Mouse (Mus musculus) myocyte (in vitro differentiated cells): Measurements from ENCODE around the gene Zfp213. TPM values are rescaled to one million over a fixed set of nuclear protein-coding genes. Genes with fewer than 3 reads are reported as not detected.
"Not testable (repeated sequence)": the region's sequence is repeated elsewhere in the genome, so short reads cannot be mapped to it uniquely, and the experiment has no call there.

ENCODE experiments used
- H3K27me3 ChIP-seq: one replicate; pipeline ENCODE4 v1.6.1; 2011; ENCODE audit not compliant: control insufficient read depth, insufficient read depth, insufficient read length
- H3K36me3 ChIP-seq: one replicate; pipeline ENCODE4 v1.6.1; 2011; ENCODE audit not compliant: control insufficient read depth, insufficient read depth
- H3K4me2 ChIP-seq: one replicate; pipeline ENCODE4 v1.6.1; 2011; ENCODE audit warnings: low read depth, control low read depth
- H3K4me3 ChIP-seq: one replicate; pipeline ENCODE4 v1.5.1; 2011; ENCODE audit warnings: mild to moderate bottlenecking, control low read depth, moderate library complexity
- H3K79me2 ChIP-seq: one replicate; pipeline ENCODE4 v1.6.1; 2011; ENCODE audit not compliant: control insufficient read depth, insufficient read depth
- H3ac ChIP-seq: one replicate; pipeline ENCODE4 v1.6.1; 2011; ENCODE audit not compliant: control insufficient read depth, insufficient read length
- CEBPB ChIP-seq: IDR thresholded peaks from 2 replicates; pipeline ENCODE4 v1.6.1; 2011; ENCODE audit warnings: mild to moderate bottlenecking, moderate library complexity; ENCODE audit not compliant: poor library complexity, insufficient read depth, severe bottlenecking
- E2F4 ChIP-seq: IDR thresholded peaks from one replicate; pipeline ENCODE4 v1.6.1; 2011; ENCODE audit warnings: mild to moderate bottlenecking, control low read depth, moderate library complexity; ENCODE audit not compliant: insufficient read depth
- MAX ChIP-seq: IDR thresholded peaks from one replicate; pipeline ENCODE4 v1.6.1; 2011; ENCODE audit warnings: low read depth, mild to moderate bottlenecking, control low read depth
- MYOD1 ChIP-seq, 3 experiments: IDR thresholded peaks; one replicate each; pipeline ENCODE4 v1.6.1; 2011; ENCODE audit warnings: control low read depth in 2 of 3, low read depth in 2 of 3, mild to moderate bottlenecking in 2 of 3, moderate library complexity in 1 of 3; ENCODE audit not compliant: insufficient read length in 2 of 3, control insufficient read depth in 1 of 3
- MYOG ChIP-seq, 3 experiments: IDR thresholded peaks; one replicate each; pipeline ENCODE4 v1.6.1; 2011; ENCODE audit warnings: control low read depth in 2 of 3, low read depth in 2 of 3, mild to moderate bottlenecking in 2 of 3; ENCODE audit not compliant: insufficient read length in 2 of 3, control insufficient read depth in 1 of 3, insufficient read depth in 1 of 3
- POLR2A ChIP-seq: IDR thresholded peaks from one replicate; pipeline ENCODE4 v1.6.1; 2011; ENCODE audit warnings: low read depth, mild to moderate bottlenecking, control low read depth, moderate library complexity; ENCODE audit not compliant: insufficient read length
- POLR2AphosphoS2 ChIP-seq: IDR thresholded peaks from one replicate; pipeline ENCODE4 v1.6.1; 2011; ENCODE audit warnings: low read depth, control low read depth; ENCODE audit not compliant: insufficient read length
- REST ChIP-seq: IDR thresholded peaks from one replicate; pipeline ENCODE4 v1.6.1; 2011; ENCODE audit warnings: mild to moderate bottlenecking, control low read depth, moderate library complexity; ENCODE audit not compliant: insufficient read depth, insufficient read length
- SRF ChIP-seq: IDR thresholded peaks from one replicate; pipeline ENCODE4 v1.6.1; 2011; ENCODE audit warnings: low read depth; ENCODE audit not compliant: control insufficient read depth, insufficient read length
- TCF12 ChIP-seq: IDR thresholded peaks from one replicate; pipeline ENCODE4 v1.6.1; 2011; ENCODE audit warnings: mild to moderate bottlenecking, control low read depth; ENCODE audit not compliant: poor library complexity, insufficient read depth, severe bottlenecking
- TCF3 ChIP-seq: IDR thresholded peaks from one replicate; pipeline ENCODE4 v1.6.1; 2011; ENCODE audit warnings: low read depth, control low read depth; ENCODE audit not compliant: insufficient read length
- USF1 ChIP-seq: IDR thresholded peaks from one replicate; pipeline ENCODE4 v1.6.1; 2011; ENCODE audit warnings: low read depth, mild to moderate bottlenecking, control low read depth, moderate library complexity
- polyA plus RNA-seq: library from polyadenylated mRNA; unstranded; fragments of >200 nt; fragmentation: generic; extraction: Trizol; gene quantifications from one replicate; pipeline ENCODE4 v1.2.1, GENCODE M21; 2012; ENCODE audit warnings: missing spikeins

Zfp213 gene
- polyA plus RNA-seq, 1 experiment, result 9.9 TPM

- peak overlapping the region; percentile 73 for H3K4me2 ChIP-seq
- H3K79me2 ChIP-seq, result no peaks in the 10 kb centered on the region
- H3K4me3 ChIP-seq, result peak overlapping the region; percentile 20
- H3K27me3 ChIP-seq, result no peaks in the 10 kb centered on the region
- TF ChIP-seq REST (no peak), E2F4 (no peak), MAX (no peak), MYOD1 (IDR thresholded peaks at IDR 0.05; ENCODE audit: control insufficient read depth in 1 of 3, insufficient read length in 2 of 3, low read depth in 2 of 3) (peak in 1 of 3 experiments; percentile 15), SRF (no peak), POLR2A (no peak), CEBPB (no peak), TCF12 (no peak), USF1 (no peak), POLR2AphosphoS2 (no peak), MYOG (IDR thresholded peaks at IDR 0.05; ENCODE audit: control insufficient read depth in 1 of 3, insufficient read depth in 1 of 3, insufficient read length in 2 of 3, low read depth in 2 of 3) (peak in 2 of 3 experiments; percentile 10 to 36), TCF3 (no peak)
- H3ac ChIP-seq, result no peak overlapping the region
- H3K36me3 ChIP-seq, result no peaks in the 10 kb centered on the region
Measured at GRCm38 (mm10) chr17:23537554-23538255, 26.3 kb downstream of the Zfp213 start.

GRCm38 (mm10) chr17:23535046-23535788 lies 28.8 kb downstream of the Zfp213 start:
- peak overlapping the region; percentile 74 for H3K4me2 ChIP-seq
- not testable (repeated sequence) for H3K4me3 ChIP-seq, H3K36me3 ChIP-seq, H3ac ChIP-seq, H3K27me3 ChIP-seq, H3K79me2 ChIP-seq

- H3K27me3 ChIP-seq, H3K79me2 ChIP-seq, H3K36me3 ChIP-seq, H3K4me3 ChIP-seq, H3ac ChIP-seq: not testable (repeated sequence)
- peak overlapping the region; percentile 74 for H3K4me2 ChIP-seq
Measured at GRCm38 (mm10) chr17:23533591-23534490, 30.2 kb downstream of the Zfp213 start.

- H3K79me2 ChIP-seq, H3K4me2 ChIP-seq, H3ac ChIP-seq, H3K4me3 ChIP-seq, H3K27me3 ChIP-seq, H3K36me3 ChIP-seq: not testable (repeated sequence)
Measured at GRCm38 (mm10) chr17:23531408-23531807, 32.6 kb downstream of the Zfp213 start.

- not testable (repeated sequence) for H3ac ChIP-seq, H3K4me3 ChIP-seq, H3K79me2 ChIP-seq, H3K4me2 ChIP-seq, H3K27me3 ChIP-seq, H3K36me3 ChIP-seq
Measured at GRCm38 (mm10) chr17:23522941-23523732, 40.9 kb downstream of the Zfp213 start.
